Mouse (Mus musculus) CH12.LX (cell line): Measurements from ENCODE around the gene Cebpa.

Source experiments
- CHD1 ChIP-seq: IDR thresholded peaks from 2 replicates; pipeline ENCODE4 v1.6.1; 2012; ENCODE audit warnings: low read depth, low read length, improper control_type of control experiment, inconsistent platforms
- CTCF ChIP-seq, 2 experiments: IDR thresholded peaks in 1 of 2; conservative IDR thresholded peaks in 1 of 2; 2 replicates each; pipeline ENCODE4 v1.5.1; 2011 to 2012; ENCODE audit warnings: low read depth in 2 of 2, low read length in 2 of 2, improper control_type of control experiment in 1 of 2, inconsistent platforms in 1 of 2, mild to moderate bottlenecking in 1 of 2, moderate library complexity in 1 of 2
- EP300 ChIP-seq: IDR thresholded peaks from 2 replicates; pipeline ENCODE4 v1.6.1; 2011; ENCODE audit warnings: low read length, improper control_type of control experiment
- HCFC1 ChIP-seq: IDR thresholded peaks from 2 replicates; pipeline ENCODE4 v1.6.1; 2012; ENCODE audit warnings: low read depth, mild to moderate bottlenecking, inconsistent platforms, low read length, improper control_type of control experiment
- IRF4 ChIP-seq: IDR thresholded peaks from 2 replicates; pipeline ENCODE4 v1.6.1; 2014; ENCODE audit warnings: low read depth, mild to moderate bottlenecking, inconsistent platforms, low read length, improper control_type of control experiment
- KAT2A ChIP-seq: IDR thresholded peaks from 2 replicates; pipeline ENCODE4 v1.6.1; 2012; ENCODE audit warnings: low read length, improper control_type of control experiment, inconsistent platforms; ENCODE audit not compliant: insufficient replicate concordance
- MAX ChIP-seq: IDR thresholded peaks from 2 replicates; pipeline ENCODE4 v1.6.1; 2011; ENCODE audit warnings: low read length, improper control_type of control experiment
- MEF2A ChIP-seq: IDR thresholded peaks from 2 replicates; pipeline ENCODE4 v1.6.1; 2014; ENCODE audit warnings: low read depth, mild to moderate bottlenecking, inconsistent platforms, low read length, improper control_type of control experiment, borderline replicate concordance
- MXI1 ChIP-seq: IDR thresholded peaks from 2 replicates; pipeline ENCODE4 v1.6.1; 2011; ENCODE audit warnings: mild to moderate bottlenecking, low read depth, low read length, improper control_type of control experiment
- NRF1 ChIP-seq: IDR thresholded peaks from 2 replicates; pipeline ENCODE4 v1.6.1; 2014; ENCODE audit warnings: low read depth, mild to moderate bottlenecking, inconsistent platforms, low read length, improper control_type of control experiment, moderate library complexity
- POLR2A ChIP-seq: IDR thresholded peaks from 2 replicates; pipeline ENCODE4 v1.6.1; 2011; ENCODE audit warnings: low read depth, mild to moderate bottlenecking, improper control_type of control experiment, low read length
- TCF12 ChIP-seq: IDR thresholded peaks from 2 replicates; pipeline ENCODE4 v1.6.1; 2014; ENCODE audit warnings: low read depth, mild to moderate bottlenecking, inconsistent platforms, low read length, improper control_type of control experiment
- USF1 ChIP-seq: IDR thresholded peaks from 2 replicates; pipeline ENCODE4 v1.6.1; 2014; ENCODE audit warnings: low read depth, mild to moderate bottlenecking, inconsistent platforms, low read length, improper control_type of control experiment
- ZC3H11A ChIP-seq: IDR thresholded peaks from 2 replicates; pipeline ENCODE4 v1.6.1; 2012; ENCODE audit warnings: low read depth, mild to moderate bottlenecking, inconsistent platforms, low read length, improper control_type of control experiment

DNA sequence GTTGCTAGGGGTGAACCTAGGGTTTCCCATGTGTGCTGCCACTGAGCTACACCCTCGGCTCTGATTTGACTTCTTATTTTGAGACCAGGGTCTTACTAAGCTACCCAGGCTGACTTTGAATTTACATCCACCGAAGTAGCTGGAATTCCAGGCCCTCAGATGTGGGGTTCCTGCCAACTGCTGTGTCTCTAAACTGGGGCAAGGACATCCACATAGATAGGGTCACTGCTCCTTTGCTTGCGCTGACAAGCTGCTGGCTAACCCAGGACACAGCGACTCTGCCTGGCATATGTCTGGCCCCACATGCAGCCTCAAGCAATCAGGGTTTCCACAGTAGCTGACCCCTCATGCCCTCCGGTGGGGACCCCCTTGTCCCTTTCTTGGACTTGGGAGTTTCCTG, 5.4 kb upstream of the Cebpa start:
- TF ChIP-seq MXI1 (no peak), CHD1 (no peak), CTCF (conservative IDR thresholded peaks at IDR 0.05 in 1 of 2, IDR thresholded peaks at IDR 0.05 in 1 of 2; ENCODE audit: low read depth in 2 of 2, low read length in 2 of 2) (no peak), ZC3H11A (no peak), POLR2A (no peak), MAX (no peak), TCF12 (no peak), HCFC1 (no peak), NRF1 (no peak), USF1 (no peak), MEF2A (no peak), IRF4 (no peak), EP300 (no peak), KAT2A (no peak)
